Mouse (Mus musculus): ENCODE measurements around the gene Jak3. TPM values are rescaled to one million over a fixed set of nuclear protein-coding genes. Genes with fewer than 3 reads are reported as not detected.

Jak3 gene
- polyA plus RNA-seq, 1 experiment = 56.6 TPM

DNA sequence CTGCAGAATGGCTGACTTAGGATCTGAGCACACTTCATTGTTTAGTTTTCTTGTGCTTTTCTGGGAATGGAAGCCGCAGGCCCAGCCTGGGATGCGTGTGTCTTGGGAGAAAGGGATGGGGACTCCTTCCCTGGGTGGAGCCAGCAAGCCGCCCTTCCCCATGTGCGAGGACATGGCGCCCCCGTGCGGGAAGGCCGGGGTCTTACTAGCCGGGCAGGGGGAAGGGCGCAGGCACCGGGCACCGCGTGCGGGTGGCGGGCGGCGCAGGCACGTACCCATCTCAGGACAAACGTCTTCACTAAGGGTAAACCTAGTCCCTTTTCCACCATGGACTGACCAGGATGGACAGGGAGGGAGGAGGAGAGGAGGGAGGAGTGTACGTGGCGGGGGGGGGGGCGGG lies 42.9 kb upstream of the Jak3 start:
- WGBS = 11% methylated on average over 19 of the region's 22 CpGs
- peak; percentile 31; the same call in 1 of the 2 replicates for TF ChIP-seq CTCF (IDR thresholded peaks at IDR 0.05; ENCODE audit: insufficient read depth, low read length)
- TF ChIP-seq POLR2A (IDR thresholded peaks at IDR 0.05; ENCODE audit: borderline replicate concordance, extremely low read depth, low read depth, low read length) = no peak
- DNase-seq = peak; percentile 69
- Histone ChIP-seq H3K4me1 (ENCODE audit: control insufficient read depth, insufficient read depth, low read length) (peaks cover 10% of the 10 kb centered on the region), H3K4me3 (replicated peaks; ENCODE audit: extremely low read depth, low read depth, low read length) (no peak overlapping the region)

DNA sequence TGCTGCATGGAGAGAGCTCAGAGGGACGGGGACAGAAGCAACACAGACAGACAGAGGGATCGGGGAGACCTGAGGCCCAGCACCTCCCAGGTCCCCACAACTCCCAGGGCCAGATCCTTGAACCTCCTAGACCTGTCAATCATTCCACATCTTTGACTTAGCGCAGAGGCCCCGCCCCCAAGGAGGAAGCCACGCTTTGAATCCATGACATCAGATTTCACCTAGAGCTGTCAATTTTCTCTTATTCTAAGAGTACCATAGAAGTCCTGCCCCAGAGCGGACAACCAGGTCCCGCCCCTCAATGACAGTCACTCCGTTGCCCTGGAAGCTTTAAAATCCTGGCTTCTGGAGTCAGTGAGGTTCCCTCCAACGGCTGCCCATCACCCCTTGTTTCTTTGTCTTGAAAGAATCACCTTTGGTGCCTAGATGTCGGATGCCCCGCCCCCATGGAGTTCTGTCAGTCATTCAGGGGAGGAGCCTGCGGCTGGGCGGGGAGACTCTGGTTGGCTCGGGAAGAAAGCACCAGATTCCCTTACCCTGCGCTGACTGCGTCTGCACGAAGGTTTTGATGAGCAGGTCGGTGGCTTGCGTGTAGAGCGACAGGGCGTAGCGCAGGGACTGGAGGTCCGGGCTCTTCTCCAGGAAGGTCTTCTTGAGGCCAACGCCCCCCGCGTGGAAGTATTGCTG lies 42.0 kb upstream of the Jak3 start:
- DNase-seq = peak; percentile 63
- 4% methylated on average over 26 of the region's 26 CpGs for WGBS
- H3K4me3 ChIP-seq (replicated peaks; ENCODE audit: extremely low read depth, low read depth, low read length) = no peak overlapping the region
- no peak for TF ChIP-seq CTCF (IDR thresholded peaks at IDR 0.05; ENCODE audit: insufficient read depth, low read length)
- TF ChIP-seq POLR2A (IDR thresholded peaks at IDR 0.05; ENCODE audit: borderline replicate concordance, extremely low read depth, low read depth, low read length) = no peak
- peaks cover 6% of the 10 kb centered on the region; the same call in 1 of the 2 replicates for H3K4me1 ChIP-seq (ENCODE audit: control insufficient read depth, insufficient read depth, low read length)

DNA sequence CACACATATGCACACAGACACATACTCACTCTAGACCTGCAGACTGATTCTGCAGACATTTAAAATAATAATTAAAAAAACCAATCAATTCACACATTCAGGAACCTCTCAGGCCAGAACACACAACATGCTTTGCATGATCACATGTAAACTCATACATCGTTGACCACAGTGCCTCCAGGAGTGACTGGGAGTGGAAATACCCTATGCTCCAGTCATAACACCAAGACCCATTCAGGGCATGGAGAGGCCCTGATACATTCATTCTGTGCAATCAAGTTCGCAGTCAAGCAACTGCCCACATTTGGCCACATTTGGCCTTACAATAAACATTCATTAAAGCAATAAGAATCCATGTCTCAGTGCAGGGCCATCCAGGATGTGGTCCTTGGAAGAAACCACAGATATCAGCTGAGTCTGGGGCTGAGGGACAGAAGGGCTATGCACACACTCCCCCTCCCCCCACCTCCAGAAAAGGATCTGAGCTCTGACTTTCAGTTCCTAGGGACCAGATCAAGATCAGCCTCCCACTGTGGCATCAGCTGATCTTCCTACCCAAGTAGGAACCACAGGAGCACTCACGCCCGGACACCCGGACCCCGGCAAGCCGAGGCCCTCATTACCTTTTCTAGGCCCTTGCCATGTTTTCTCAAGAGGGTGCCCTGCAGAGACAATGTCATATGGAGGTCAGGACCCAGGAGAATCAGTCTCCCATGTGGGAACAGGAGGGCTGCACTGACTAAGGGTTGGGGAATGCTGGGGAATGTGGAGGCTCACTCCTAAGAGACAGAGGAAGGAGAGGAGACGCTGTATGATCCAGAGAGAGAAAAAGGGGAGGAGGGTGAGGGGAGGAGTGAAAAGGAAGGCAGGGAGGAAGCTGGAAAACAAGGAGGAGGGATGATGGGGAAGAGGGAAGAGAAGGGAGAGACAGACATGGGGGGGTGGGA lies 38.7 kb upstream of the Jak3 start:
- no peaks in the 10 kb centered on the region for H3K4me1 ChIP-seq (ENCODE audit: control insufficient read depth, insufficient read depth, low read length)
- H3K4me3 ChIP-seq (replicated peaks; ENCODE audit: extremely low read depth, low read depth, low read length) = no peak overlapping the region
- WGBS = 62% methylated on average over 8 of the region's 8 CpGs
- DNase-seq = no peak
- no peak for TF ChIP-seq CTCF (IDR thresholded peaks at IDR 0.05; ENCODE audit: insufficient read depth, low read length)
- no peak for TF ChIP-seq POLR2A (IDR thresholded peaks at IDR 0.05; ENCODE audit: borderline replicate concordance, extremely low read depth, low read depth, low read length)

DNA sequence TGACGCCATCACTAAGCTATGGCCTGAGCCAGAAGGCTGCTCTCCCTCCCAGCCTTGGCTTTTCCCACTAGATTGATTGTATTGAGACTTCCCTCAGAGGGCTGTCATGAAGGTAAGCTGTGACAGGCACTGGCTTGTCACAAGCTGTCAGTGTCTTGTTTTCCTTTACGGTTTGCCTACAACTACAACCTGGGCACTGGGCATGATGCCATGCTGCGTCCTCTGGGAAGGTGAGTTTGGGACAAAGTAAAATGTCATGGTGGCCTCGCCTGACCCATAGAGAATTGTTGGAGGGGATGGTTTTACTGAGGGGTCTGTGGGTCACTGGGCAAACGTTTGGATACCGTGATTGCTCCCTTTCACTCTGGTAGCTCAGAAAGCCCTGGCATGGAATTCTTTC lies 37.8 kb upstream of the Jak3 start:
- Histone ChIP-seq H3K4me1 (ENCODE audit: control insufficient read depth, insufficient read depth, low read length) (no peaks in the 10 kb centered on the region), H3K4me3 (replicated peaks; ENCODE audit: extremely low read depth, low read depth, low read length) (no peak overlapping the region)
- TF ChIP-seq POLR2A (IDR thresholded peaks at IDR 0.05; ENCODE audit: borderline replicate concordance, extremely low read depth, low read depth, low read length) = no peak
- no peak for TF ChIP-seq CTCF (IDR thresholded peaks at IDR 0.05; ENCODE audit: insufficient read depth, low read length)
- DNase-seq = no peak
- 64% methylated on average over 6 of the region's 6 CpGs for whole genome bisulfite sequencing

DNA sequence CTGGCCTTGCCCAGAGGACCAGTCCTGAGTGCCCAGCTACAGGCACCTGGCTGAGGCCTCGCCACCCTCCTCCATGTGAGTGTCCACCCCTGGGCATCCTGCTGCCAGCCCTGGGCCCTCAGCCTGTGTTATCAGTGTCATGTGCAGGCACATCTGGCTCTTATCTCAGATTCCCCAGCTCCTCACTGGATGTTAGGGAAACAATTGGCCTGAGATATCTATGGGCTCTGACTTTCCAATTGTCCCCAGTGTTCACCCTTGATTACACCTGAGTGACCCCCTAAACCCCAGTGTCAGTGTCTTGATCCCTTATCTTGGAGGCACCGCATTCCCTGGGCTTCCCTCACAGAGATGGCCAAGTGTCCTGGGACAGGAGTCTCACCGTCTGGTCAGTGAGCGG lies 36.8 kb upstream of the Jak3 start:
- WGBS = 89% methylated on average over 4 of the region's 4 CpGs
- no peak for TF ChIP-seq CTCF (IDR thresholded peaks at IDR 0.05; ENCODE audit: insufficient read depth, low read length)
- no peak for TF ChIP-seq POLR2A (IDR thresholded peaks at IDR 0.05; ENCODE audit: borderline replicate concordance, extremely low read depth, low read depth, low read length)
- no peak for DNase-seq

DNA sequence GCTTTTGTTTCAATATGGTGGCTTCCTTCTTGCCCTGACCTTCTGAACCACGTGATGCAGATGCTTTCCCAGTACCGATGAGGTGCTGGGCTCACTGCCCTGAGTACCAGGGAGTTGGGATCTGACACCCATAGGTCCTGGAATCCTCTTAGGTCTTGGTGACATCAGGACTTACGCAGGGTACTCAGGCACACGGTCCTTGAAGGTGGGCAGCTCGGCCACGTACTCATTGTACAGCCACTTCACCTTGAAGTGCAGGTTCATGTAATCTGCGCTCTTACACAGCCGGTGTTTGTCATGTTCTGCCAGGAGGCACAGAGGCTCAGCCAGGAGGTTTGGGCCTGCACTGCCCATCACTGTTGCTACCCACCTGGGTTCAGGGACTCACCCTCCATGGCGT lies 30.6 kb upstream of the Jak3 start:
- TF ChIP-seq POLR2A (IDR thresholded peaks at IDR 0.05; ENCODE audit: borderline replicate concordance, extremely low read depth, low read depth, low read length) = no peak
- TF ChIP-seq CTCF (IDR thresholded peaks at IDR 0.05; ENCODE audit: insufficient read depth, low read length) = no peak

More for the DNA sequence above, 36.8 kb upstream of the Jak3 start:
- Histone ChIP-seq H3K4me1 (ENCODE audit: control insufficient read depth, insufficient read depth, low read length) (no peaks in the 10 kb centered on the region), H3K4me3 (replicated peaks; ENCODE audit: extremely low read depth, low read depth, low read length) (no peak overlapping the region)

DNA sequence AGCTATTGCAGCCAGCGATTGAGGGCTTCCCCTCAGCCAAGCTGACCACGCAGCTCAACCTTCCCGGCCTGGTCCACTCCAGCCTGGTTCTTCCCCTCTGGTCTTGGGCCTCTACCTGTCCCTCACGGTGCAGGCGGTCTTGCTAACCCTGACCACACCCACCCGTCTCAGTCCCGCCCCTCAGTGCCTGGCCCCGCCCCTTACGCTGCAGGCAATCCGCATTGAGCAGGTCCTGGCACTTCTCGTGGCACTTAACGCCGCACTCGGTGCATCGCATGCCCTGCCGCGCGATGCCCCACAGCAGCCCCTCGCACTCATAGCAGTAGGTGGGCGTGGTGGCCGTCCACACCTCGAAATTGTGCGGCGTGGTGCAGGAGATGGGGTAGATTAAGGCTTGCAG lies 21.5 kb upstream of the Jak3 start:
- TF ChIP-seq POLR2A (IDR thresholded peaks at IDR 0.05; ENCODE audit: borderline replicate concordance, extremely low read depth, low read depth, low read length) = no peak
- no peak overlapping the region for H3K4me3 ChIP-seq (replicated peaks; ENCODE audit: extremely low read depth, low read depth, low read length)
- 2% methylated on average over 24 of the region's 24 CpGs for WGBS
- DNase-seq = no peak
- no peaks in the 10 kb centered on the region for H3K4me1 ChIP-seq (ENCODE audit: control insufficient read depth, insufficient read depth, low read length)

More for the DNA sequence above, 30.6 kb upstream of the Jak3 start:
- DNase-seq = no peak
- Histone ChIP-seq H3K4me3 (replicated peaks; ENCODE audit: extremely low read depth, low read depth, low read length) (no peak overlapping the region), H3K4me1 (ENCODE audit: control insufficient read depth, insufficient read depth, low read length) (no peaks in the 10 kb centered on the region)
- WGBS = 59% methylated on average over 9 of the region's 9 CpGs

DNA sequence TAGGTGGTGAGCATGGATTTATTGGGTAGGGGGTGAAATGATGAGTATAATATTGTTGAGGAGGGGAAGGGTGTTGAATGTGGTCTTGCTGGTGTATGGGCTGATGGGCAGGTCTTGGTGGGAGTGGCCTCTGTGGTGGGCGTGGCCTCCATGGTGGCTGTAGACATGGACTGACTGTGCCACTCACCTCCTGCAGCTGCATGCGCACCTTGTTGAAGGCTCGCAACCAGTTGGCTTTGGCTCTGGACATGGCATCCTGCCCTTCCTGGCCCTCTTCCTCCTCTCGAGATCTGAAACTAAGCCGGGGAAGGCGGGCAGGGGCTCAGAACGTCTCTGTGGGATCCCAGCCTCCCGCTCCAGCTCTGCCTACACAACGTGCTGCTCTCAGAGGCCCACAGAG lies 18.3 kb upstream of the Jak3 start:
- WGBS = 27% methylated on average over 9 of the region's 9 CpGs
- H3K4me3 ChIP-seq (replicated peaks; ENCODE audit: extremely low read depth, low read depth, low read length) = no peak overlapping the region
- H3K4me1 ChIP-seq (ENCODE audit: control insufficient read depth, insufficient read depth, low read length) = no peaks in the 10 kb centered on the region
- DNase-seq = no peak
- TF ChIP-seq POLR2A (IDR thresholded peaks at IDR 0.05; ENCODE audit: borderline replicate concordance, extremely low read depth, low read depth, low read length) (no peak), CTCF (IDR thresholded peaks at IDR 0.05; ENCODE audit: insufficient read depth, low read length) (no peak)

DNA sequence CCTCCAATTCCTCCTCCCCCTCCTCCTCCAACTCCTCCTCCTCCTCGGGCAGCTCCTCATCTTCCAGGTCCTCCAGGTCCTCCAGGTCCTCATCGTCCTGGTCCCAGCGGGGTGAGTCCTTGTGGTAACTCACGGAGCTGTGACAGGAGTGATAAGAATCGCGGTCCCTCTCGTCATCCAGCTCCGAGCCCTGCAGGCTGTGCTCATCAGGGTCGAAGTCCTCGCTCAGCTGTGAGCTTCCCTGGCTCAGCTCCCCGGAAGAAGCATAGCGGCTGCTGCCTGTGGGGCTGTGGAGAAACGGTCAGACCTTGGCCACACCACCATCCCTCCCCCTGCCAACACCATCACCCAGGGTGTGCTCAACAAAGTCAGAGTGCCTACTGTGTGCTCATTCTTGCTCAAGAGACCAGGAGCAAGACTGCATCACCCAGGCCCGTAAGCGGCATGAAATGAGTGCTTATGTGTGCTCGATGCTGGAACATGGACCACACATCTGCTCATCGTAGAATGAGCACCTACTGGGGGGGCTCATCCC lies 17.5 kb upstream of the Jak3 start:
- Histone ChIP-seq H3K4me3 (replicated peaks; ENCODE audit: extremely low read depth, low read depth, low read length) (no peak overlapping the region), H3K4me1 (ENCODE audit: control insufficient read depth, insufficient read depth, low read length) (no peaks in the 10 kb centered on the region)
- no peak for TF ChIP-seq CTCF (IDR thresholded peaks at IDR 0.05; ENCODE audit: insufficient read depth, low read length)
- DNase-seq = no peak
- 26% methylated on average over 17 of the region's 17 CpGs for WGBS

Measured in lung, adult 2 months (tissue).